Mouse (Mus musculus) ES-E14 (cell line): ENCODE data around the gene Sarm1.

Experiments
- CHD2 ChIP-seq: IDR thresholded peaks from 2 replicates; pipeline ENCODE4 v1.6.1; 2014; ENCODE audit warnings: mild to moderate bottlenecking, low read depth, low read length, inconsistent platforms
- HCFC1 ChIP-seq: IDR thresholded peaks from 2 replicates; pipeline ENCODE4 v1.6.1; 2012; ENCODE audit warnings: low read length, inconsistent platforms, borderline replicate concordance; ENCODE audit not compliant: insufficient read depth
- MAFK ChIP-seq: IDR thresholded peaks from 2 replicates; pipeline ENCODE4 v1.6.1; 2014; ENCODE audit warnings: mild to moderate bottlenecking, low read depth, low read length, inconsistent platforms; ENCODE audit not compliant: insufficient read depth
- ZC3H11A ChIP-seq: IDR thresholded peaks from 2 replicates; pipeline ENCODE4 v1.6.1; 2012; ENCODE audit warnings: low read depth, mild to moderate bottlenecking, inconsistent platforms, low read length, borderline replicate concordance

DNA sequence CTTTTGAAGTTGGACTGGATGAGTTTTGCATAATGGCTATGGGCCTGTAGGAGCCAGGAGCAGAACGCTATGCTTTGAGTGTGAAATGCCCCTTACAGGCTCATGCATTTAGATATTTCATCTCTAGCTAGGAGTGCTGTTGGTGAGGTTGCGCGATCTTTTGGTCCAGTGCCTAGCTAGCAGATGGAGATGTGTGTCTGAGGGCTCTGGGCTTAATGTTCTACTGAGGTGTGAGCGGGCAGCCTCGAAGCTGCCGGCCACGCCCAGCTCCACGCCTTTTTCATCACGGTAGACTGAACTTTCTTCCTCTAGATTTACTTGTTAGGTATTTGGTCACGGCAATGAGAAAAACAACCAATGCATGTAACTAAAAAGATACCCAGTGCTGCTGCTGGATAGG is 66.4 kb downstream of the Sarm1 start:
- no peak for TF ChIP-seq CHD2
- TF ChIP-seq ZC3H11A = no peak
- TF ChIP-seq MAFK = no peak
- no peak for TF ChIP-seq HCFC1
